Mouse (Mus musculus): ENCODE measurements at regions not wholly inside any gene's neighbourhood (a gene's known extent, or its start where the extent isn't known, plus 50 kb on each side); places are given as distances from the start of the nearest gene placed in this dataset.

DNA sequence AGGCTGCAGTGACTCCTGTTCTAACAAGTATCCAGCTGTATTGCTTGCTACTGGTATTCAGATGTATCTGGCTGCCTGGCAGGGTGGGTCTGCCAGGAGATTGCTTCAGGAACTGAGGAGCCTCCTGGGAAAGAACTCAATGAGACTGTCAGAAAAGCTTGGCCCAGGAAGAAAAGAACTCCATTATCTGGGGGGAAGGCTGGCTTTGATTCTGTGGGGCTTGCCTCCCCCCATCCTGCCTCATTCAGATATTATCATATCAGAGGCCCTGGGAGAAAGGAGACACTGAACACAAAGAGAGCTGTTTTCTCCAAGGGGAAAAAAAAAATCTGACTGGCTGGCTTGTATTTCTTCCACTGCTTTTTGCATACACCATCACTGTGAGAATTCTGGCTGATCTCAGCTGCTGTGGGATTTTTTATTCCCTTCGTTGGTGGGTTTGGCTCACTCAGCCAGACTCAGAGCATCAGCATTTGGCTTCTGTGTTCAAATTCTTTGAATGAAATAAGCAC lies 552.0 kb upstream of the Tbl1xr1 start:
- no peak for TF ChIP-seq CTCF (conservative IDR thresholded peaks at IDR 0.05; ENCODE audit: insufficient read depth, insufficient read length, low read depth, low read length)
- TF ChIP-seq POLR2A (IDR thresholded peaks at IDR 0.05; ENCODE audit: low read depth, low read length), result no peak

All from kidney, adult 2 months (tissue).